Mouse (Mus musculus): ENCODE data around the gene Ccr9. TPM values are rescaled to one million over a fixed set of nuclear protein-coding genes. Genes with fewer than 3 reads are reported as not detected.
"Not testable (repeated sequence)": the region's sequence is repeated elsewhere in the genome, so short reads cannot be mapped to it uniquely, and the experiment has no call there.

Gene Ccr9
- total RNA-seq, 4 experiments from 2014 or later: 0.05 to 0.15 (median 0.11) TPM

DNA sequence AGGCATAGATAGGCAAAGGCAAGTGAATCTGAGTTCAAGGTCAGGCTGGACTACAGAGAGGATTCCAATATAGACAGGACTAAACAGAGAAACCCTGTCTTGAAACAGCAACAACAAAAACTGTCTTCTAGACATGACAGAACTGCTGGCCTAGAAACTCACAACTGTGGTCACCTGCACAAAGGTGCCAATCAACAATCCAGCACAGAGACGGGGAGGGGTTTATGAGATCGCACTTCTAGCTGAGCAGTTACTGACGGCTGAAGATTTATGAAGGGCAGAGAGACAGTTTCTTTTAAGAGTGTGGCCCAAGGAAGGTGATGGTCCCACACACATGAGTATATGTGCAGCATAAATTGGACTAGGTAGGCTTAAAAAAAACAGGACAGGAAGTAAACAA, 38.1 kb downstream of the Ccr9 start:
- DNase-seq: no peak

DNA sequence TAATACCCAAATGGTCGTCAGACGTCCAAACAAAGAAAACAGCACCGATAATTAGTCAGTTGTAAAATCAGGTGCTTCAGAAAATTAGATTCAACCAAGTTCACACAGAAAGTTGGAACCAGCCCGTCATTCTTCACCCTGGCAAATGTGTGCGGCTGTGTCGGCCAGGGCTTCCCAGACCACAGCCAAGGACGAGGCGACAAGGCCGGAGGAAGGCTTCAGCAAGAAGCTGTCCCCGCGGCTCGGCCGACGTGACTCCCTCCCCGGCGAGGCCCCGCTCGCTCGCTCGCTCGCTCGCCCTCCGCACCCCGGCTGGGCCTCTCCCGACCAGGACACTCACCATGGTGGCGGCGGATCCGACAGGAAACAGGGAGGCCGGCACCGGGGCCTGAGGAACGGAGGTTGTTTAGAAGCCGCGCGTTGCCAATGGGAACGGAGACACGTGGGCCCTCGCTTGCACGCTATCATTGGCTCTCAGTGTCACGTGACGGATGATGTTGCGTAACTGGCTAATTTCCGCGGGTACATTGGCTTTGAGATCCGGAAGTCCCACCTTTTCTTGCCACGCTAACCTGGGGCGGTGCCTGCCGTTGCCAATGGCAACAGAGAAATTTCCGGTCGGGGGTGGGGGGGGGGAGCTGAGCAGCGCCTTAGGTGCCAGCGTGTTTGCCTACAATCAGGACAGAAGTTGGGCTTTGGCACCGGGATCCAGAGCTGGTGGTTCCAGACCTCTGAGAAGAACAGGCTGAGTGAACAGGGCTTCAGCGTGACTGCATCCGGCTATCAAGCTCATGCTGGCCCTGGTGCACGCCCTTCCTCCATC, 39.2 kb downstream of the Ccr9 start, which contains the start of gene Lztfl1:
Gene Lztfl1, minus strand, starts transcription at position 512 of the 823 bp plus-strand sequence.
- DNase-seq: peak; percentile 97

DNA sequence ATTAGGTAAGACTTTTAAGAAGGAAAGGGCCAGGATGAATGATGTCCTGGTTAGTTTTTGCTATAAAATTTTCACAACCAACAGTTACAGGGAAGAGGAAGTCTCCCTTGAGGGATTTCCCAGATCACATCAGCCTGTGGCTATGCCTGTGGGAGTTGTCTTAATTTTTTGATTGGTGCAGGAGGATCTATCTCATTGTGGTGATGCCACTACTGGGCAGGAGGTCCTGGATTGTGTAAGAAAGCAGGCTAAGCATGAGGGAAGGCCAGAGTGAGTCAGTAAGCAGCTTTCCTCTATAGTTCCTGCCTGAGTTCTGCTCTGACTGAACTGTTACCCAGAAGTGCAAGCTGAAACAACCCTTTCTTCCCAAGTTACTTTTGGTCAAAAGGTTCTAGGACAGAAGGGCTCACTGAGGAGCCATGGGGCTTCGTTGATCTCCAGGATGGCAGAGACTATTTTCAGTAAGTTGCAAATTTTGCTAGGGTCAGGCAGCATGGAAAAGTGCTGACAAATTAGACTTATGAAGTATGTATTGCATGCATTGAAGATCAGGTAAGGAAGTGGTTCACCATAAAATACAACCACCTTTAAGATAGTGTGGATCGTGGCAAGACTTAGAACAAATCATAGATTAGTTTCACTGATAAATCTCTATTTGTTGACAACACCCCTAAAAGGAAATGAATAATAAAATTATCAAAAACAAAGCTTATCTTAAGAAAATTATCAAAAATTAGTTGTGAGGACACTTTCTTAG, 44.7 kb downstream of the Ccr9 start:
- DNase-seq: no peak

GRCm38 (mm10) chr9:123731271-123731670, 53.0 kb downstream of the Ccr9 start:
- no peak for DNase-seq

DNA sequence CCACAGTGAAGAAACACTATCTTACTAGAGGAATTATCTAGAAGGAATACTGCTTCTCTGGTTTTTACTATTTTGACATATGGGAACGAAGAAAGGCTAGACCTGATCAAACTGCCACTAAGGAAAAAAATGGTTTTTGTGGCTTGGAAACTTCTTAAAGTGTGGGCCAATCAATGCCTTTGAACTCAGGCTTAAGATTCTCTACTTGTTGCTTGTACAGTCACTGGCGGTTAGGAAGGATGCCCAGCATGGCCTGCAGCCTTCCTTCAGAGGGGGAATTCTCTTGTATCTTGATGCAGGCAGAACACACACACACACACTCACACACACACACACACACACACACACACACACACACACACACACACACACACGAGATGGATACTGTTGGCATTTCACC, 55.9 kb downstream of the Ccr9 start:
- DNase-seq: no peak

DNA sequence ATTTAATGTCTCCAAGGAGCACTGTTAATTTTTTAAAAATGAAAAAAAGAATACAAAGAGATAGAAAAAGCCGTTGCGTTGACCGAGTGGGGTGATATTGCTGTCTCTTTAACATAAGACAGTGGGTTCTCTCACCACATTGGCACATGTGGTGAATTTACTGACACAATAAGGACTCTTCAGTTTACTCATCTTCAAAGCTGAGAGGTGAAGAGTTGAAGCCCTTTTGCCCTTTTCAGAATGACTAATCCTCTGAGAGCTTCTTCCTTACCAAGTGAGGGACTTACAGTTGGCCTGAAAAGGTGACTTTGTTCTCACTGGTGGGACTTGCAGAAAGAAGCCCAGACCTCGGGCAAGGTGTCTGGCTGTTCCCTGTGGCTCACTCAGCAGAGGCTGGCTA, 62.6 kb downstream of the Ccr9 start:
- no peak for DNase-seq

DNA sequence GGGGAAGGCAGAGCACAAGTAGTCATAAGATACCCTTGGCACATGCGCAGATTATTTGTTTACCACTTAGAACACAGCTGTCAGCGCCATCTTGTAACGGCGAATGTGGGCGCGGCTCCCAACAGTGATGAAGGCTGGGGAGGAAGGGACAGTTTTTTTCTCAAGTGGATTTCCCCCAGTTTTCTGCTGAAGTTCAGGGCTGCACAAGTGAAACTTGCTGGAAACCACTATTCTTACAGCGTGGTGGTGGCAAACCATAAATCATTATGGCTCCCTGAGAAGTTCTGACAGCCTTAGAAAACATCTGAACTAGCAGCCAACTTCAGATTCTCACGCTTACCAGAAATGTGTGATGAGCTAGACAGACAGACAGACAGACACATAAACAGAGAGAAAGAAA, 71.4 kb downstream of the Ccr9 start:
- DNase-seq: not testable (repeated sequence)

DNA sequence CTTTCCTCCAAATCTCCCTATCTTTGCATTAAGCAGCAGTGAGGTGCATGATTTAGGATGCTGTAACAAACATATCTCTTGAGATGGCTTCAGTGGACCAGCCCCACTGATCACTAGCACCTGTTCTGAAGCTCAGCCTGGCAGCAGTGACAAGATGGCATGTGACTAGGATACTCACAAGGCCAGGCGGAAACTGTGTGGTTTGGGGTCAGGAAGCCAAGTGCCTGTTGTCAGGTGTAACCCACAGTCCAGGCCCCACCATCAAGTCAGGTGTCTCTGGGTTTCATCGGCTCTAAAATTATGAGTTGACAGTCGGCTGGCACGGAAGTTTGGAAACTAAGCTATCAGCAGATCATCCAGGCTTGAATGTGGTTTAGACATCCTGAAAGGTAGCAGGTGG, 76.1 kb downstream of the Ccr9 start:
- DNase-seq: no peak

- no peak for DNase-seq
These were observed 78.5 kb downstream of the Ccr9 start for GRCm38 (mm10) chr9:123756752-123757151.

GRCm38 (mm10) chr9:123757326-123757725, 79.1 kb downstream of the Ccr9 start:
- no peak for DNase-seq

- no peak for DNase-seq
These were observed 79.9 kb downstream of the Ccr9 start for GRCm38 (mm10) chr9:123758156-123758555.

DNA sequence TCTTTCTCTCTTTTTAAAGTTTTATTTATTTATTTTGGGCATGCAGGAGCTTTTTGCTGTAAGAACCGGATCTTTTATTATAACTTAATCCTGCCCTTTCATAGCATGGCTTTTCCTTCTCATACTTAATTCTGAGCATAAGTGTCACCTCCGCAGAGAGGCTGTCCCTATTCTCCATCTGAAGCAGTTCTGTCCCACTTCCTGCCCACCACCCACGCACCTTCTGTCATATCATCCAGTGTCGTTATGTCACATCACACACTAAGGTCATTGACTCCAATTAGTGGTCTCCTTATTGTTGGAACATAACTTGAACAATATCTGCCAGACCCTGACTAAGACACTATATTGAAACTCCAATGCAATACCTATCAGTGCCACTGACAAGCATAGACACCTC, 80.4 kb downstream of the Ccr9 start:
- no peak for DNase-seq

DNA sequence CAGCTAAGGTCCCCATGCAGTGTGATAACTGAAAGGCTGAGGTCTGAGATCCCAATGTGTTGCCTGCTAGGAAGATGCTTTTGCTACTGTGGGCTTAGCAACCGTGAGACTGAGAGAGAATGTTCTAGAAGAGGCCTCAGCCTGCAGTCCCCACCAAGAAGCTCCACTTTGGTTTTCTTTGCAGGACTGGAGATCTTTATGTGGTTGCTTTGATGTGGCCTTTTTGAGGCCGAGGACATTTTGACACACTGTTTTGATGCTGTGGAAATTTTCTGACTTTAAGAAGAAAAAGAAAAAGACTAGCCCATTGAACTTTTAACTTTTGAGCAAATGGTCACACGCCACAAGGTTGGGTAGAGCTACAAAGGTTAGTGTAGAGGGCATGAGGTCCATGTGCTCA, 82.6 kb downstream of the Ccr9 start:
- DNase-seq: no peak

- DNase-seq: no peak
These were observed 84.6 kb downstream of the Ccr9 start for GRCm38 (mm10) chr9:123762886-123763285.

GRCm38 (mm10) chr9:123763771-123764170, 85.5 kb downstream of the Ccr9 start:
- no peak for DNase-seq

DNA sequence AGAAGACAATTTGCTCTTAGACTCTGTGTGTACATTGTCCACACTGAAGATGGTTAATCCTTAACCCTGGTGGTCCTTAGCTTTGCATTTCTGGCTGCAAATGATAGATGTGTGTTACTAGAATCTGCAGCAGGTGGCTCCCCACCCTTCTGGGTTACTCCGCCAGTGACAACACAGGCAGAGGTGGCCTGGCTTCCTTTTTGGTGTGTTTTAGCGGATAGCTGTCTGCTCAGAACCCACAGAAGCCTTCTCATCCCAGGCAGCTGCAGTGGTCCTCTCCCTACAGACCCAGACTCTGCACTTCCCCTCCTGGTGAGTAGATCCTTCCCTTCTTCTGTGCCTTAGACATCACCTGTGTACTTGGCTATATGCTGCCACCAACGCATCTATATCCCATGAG, 88.8 kb downstream of the Ccr9 start:
- no peak for DNase-seq

GRCm38 (mm10) chr9:123768443-123768842, 90.2 kb downstream of the Ccr9 start:
- DNase-seq: peak; percentile 13

DNA sequence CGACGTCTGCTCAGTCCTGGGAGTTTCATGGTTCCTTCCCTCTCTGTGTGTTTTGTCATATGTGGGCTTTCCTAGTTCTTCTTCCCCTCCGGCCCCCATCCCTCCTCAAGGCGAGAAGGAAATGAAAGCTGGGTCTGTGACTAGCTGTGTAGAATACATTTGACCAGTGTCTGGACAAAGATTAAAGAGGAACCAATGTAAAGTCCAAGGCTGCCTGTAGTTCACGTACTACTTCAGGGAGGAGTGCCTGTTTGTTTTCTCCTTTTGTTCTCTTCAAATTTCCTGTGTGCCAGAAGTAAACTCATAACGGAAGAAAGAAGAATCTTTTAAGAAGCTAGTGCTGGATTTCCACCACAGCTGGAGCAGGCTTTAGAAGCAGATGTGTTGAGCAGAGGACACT, 91.3 kb downstream of the Ccr9 start:
- DNase-seq: no peak

GRCm38 (mm10) chr9:123773299-123773698, 95.1 kb downstream of the Ccr9 start:
- not testable (repeated sequence) for DNase-seq

DNA sequence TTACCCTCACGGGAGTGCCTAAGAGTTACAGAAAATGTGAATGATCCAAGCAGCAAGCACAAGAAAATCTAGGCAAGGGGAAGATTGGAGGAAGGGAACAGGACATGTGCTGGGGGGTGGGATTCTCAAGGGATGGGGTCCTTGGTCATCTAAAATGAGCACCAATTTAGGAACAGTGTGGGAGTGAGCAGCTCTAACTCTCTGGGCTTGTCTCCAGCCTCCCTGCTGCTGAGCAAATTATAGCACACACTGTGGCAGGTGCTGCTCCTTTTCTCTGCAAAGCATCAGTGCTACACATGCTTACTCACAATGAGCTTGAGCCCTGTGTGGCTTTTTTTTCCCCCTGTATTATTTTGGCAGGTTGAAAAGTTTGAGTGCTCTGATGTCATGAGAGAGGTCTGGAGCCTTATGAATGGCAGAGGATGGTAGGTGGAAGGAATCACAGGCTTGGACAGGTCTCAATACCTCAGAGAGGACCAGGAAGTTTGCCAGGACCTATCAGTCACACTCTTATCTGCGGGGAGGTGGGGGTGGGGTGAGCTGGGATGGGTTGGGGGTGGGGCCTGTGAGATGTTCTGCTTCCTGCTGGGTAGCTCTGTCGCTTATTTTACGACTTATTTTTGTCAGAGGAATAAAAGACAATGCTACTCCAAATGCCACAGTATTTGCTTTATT, 110.8 kb downstream of the Ccr9 start:
- DNase-seq: no peak

DNA sequence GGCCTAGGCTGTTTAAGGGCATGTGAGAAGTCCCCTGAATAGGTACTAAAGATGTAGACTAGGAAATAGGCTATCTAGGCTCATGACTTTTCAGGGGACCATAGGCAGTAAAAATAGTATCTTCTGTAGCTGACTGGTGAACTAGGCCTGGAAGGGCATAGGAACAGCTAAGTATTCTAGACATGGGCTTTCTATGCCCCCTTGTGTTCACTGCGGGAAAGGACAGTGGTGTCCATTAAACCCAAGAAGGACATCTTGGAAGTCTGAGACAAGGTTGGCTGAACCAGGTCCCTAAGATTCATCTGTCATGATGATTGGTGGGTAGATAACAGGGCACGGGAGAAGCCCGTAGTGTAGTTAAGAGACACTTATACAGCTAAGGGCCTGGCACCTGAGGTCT, 117.9 kb downstream of the Ccr9 start:
- no peak for DNase-seq

DNA sequence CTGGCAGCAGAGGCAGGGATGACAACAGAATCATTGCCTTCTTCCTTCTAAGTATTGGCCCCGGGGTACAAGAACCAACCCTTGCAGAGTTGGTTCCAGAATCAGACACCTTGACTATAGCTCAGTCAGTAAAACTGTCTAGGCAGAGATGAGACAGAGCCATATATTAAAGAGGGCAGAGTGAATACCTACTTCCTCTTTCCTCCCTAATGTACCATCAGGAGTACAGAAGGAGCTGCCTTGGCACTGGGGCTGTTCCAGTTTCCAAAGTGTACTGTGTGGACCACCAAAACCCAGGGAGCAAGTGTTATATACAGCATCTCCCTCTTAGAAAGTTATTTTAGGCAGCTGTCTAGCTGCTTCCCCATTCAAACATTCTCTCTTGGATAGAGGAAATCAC, 123.3 kb downstream of the Ccr9 start:
- DNase-seq: no peak

DNA sequence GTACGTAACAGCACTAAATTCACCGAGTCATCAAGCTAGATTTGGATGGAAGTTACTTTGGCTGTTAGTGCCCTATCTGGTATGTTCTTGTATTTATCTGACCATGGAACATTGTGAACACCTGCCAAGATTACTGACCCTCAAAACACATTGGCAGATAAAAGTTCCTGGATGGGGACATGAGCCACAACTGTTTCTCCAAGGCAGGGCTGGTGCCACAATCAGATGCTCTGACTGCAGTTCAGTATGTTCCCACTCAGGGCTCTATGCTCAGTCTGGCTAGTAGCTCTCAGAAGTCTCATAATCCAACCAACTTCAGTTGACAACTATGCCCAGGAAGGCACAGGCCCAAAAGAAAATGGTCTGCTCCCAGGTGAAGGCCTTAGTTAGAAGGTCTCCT, 124.2 kb downstream of the Ccr9 start:
- DNase-seq: no peak
